Mouse (Mus musculus): ENCODE data around the gene Slc25a48.

Slc25a48 gene

GRCm38 (mm10) chr13:56438211-56439075 is at the start of gene Slc25a48:
Slc25a48 (plus strand) TSS chr13:56438355.
- no peak for DNase-seq (ENCODE audit: low read depth)

GRCm38 (mm10) chr13:56397572-56397971 is 40.6 kb upstream of the Slc25a48 start:
- DNase-seq (ENCODE audit: low read depth), result no peak

- no peak for DNase-seq (ENCODE audit: low read depth)
Observed at GRCm38 (mm10) chr13:56401186-56401585, 37.0 kb upstream of the Slc25a48 start.

GRCm38 (mm10) chr13:56403381-56404086 is 34.6 kb upstream of the Slc25a48 start:
- DNase-seq (ENCODE audit: low read depth), result no peak

GRCm38 (mm10) chr13:56404511-56405140 is 33.5 kb upstream of the Slc25a48 start:
- DNase-seq (ENCODE audit: low read depth), result no peak

GRCm38 (mm10) chr13:56412286-56412873 is 25.8 kb upstream of the Slc25a48 start:
- DNase-seq (ENCODE audit: low read depth), result no peak

- DNase-seq (ENCODE audit: low read depth), result no peak
Observed at GRCm38 (mm10) chr13:56418685-56419483, 19.3 kb upstream of the Slc25a48 start.

GRCm38 (mm10) chr13:56419538-56419937 is 18.6 kb upstream of the Slc25a48 start:
- no peak for DNase-seq (ENCODE audit: low read depth)

GRCm38 (mm10) chr13:56422072-56422723 is 16.0 kb upstream of the Slc25a48 start:
- DNase-seq (ENCODE audit: low read depth), result peak; percentile 79

- peak; percentile 11 for DNase-seq (ENCODE audit: low read depth)
Observed at GRCm38 (mm10) chr13:56425931-56426330, 12.2 kb upstream of the Slc25a48 start.

GRCm38 (mm10) chr13:56426365-56426764 is 11.8 kb upstream of the Slc25a48 start, which contains the start of gene Gm3045:
Gm3045 (plus strand) TSS chr13:56426594.
- no peak for DNase-seq (ENCODE audit: low read depth)

GRCm38 (mm10) chr13:56428724-56429500 is 9.2 kb upstream of the Slc25a48 start:
- peak; percentile 52 for DNase-seq (ENCODE audit: low read depth)

GRCm38 (mm10) chr13:56432496-56432895 is 5.7 kb upstream of the Slc25a48 start:
- DNase-seq (ENCODE audit: low read depth), result no peak

GRCm38 (mm10) chr13:56433466-56433865 is 4.7 kb upstream of the Slc25a48 start:
- DNase-seq (ENCODE audit: low read depth), result peak; percentile 55

- no peak for DNase-seq (ENCODE audit: low read depth)
Observed at GRCm38 (mm10) chr13:56434311-56434751, 3.8 kb upstream of the Slc25a48 start.

- DNase-seq (ENCODE audit: low read depth), result no peak
Observed at GRCm38 (mm10) chr13:56435615-56436287, 2.4 kb upstream of the Slc25a48 start.

- DNase-seq (ENCODE audit: low read depth), result peak; percentile 29
Observed at GRCm38 (mm10) chr13:56443411-56443810, 5.3 kb downstream of the Slc25a48 start.

GRCm38 (mm10) chr13:56444112-56444511 is 6.0 kb downstream of the Slc25a48 start:
- DNase-seq (ENCODE audit: low read depth), result peak; percentile 39

GRCm38 (mm10) chr13:56444996-56445395 is 6.8 kb downstream of the Slc25a48 start:
- no peak for DNase-seq (ENCODE audit: low read depth)

All from 416B (cell line).